Mouse (Mus musculus) inflammation-experienced regulatory T-cells, adult 16 weeks (primary cell): ENCODE measurements around the gene C8a. TPM values are rescaled to one million over a fixed set of nuclear protein-coding genes. Genes with fewer than 3 reads are reported as not detected.

Source experiments
- polyA plus RNA-seq: library from polyadenylated mRNA; unstranded; fragments of 100-300 nt; shearing (Covaris generic); gene quantifications from one replicate; pipeline ENCODE4 v1.2.1, GENCODE M21; 2017

The C8a gene
- not detected for polyA plus RNA-seq

GRCm38 (mm10) chr4:104876323-104876722 is at the start of gene C8a:
Gene C8a (minus strand): TSS chr4:104876398.

DNA sequence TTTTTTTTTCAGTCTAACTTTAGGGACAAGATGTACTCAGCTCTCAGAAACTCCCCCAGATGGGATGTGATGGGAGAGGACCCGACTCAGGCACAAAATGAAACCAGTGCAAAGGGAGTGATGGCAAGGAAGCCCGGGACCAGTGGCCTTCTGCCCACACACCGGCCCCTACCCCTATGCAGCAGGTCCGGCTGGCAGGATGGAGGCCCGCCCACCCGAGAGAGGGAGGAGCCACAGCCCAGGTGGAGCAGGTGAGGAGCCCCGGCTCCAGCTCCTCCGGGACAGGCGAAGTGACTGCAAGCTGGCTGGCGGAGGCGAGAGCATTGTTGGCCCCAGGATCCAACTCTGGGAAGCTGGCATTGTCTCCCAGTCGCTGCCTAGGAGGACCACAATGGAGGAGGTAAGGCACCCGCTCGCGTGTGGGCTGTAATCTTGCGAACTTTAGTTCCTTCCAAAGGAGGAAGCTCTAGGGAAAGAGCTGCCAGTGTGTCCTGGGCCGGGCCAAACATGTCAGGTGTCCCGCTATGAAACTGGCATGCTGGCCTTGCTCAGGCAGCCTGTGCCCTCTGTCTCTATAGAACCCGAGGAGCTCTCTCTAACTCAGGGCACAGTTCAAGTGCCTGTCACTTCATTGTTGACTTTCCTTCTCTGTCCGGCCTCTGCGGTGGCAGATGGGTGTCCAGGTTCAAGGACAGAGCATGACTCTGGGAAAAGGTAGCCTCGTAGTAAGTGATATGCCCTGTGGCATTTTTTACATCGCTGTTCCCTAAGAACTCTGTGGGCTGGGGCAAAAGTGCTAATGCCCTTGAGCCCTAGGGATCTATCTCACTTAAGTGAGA is 37.3 kb upstream of the C8a start, which contains the start of gene Fyb2:
Fyb2 (plus strand) TSS at position 166 of the 839 bp plus-strand sequence.

GRCm38 (mm10) chr4:104857029-104857428 is 19.2 kb downstream of the C8a start, which contains the start of gene Gm17662:
Gene Gm17662 (plus strand): TSS chr4:104857329.

GRCm38 (mm10) chr4:104766065-104766464 is 110.1 kb downstream of the C8a start, which contains the start of gene C8b:
Gene C8b (plus strand): TSS chr4:104766317.

Other genes starting within 250 kb of the C8a start
- not detected for gene C8b, start 110.1 kb downstream of the C8a start, polyA plus RNA-seq
- gene Gm17662, start 19.1 kb downstream of the C8a start, polyA plus RNA-seq, result not detected
- not detected for gene Fyb2, start 37.1 kb upstream of the C8a start, polyA plus RNA-seq
- gene Prkaa2, start 233.5 kb upstream of the C8a start, polyA plus RNA-seq, result not detected